Mouse (Mus musculus) heart, adult 11 months (tissue): ENCODE measurements around the gene Hist1h4h.

Experiments
- DNase-seq: peaks from one replicate; pipeline ENCODE4 v3.0.0; 2022

Hist1h4h gene

GRCm38 (mm10) chr13:23530901-23531875 is at the start of gene Hist1h4h:
Hist1h4h (plus strand) TSS chr13:23531050.
- DNase-seq: peak; percentile 100

- DNase-seq: peak; percentile 46
These were observed 47.7 kb upstream of the Hist1h4h start for GRCm38 (mm10) chr13:23483153-23483552.

- peak; percentile 63 for DNase-seq
These were observed 45.6 kb upstream of the Hist1h4h start for GRCm38 (mm10) chr13:23485271-23485670.

GRCm38 (mm10) chr13:23488400-23489322 is 42.2 kb upstream of the Hist1h4h start, which contains the start of gene Btn2a2:
Btn2a2 (minus strand) TSS chr13:23488857.
- peak; percentile 97 for DNase-seq

GRCm38 (mm10) chr13:23490863-23491262 is 40.0 kb upstream of the Hist1h4h start:
- no peak for DNase-seq

- DNase-seq: no peak
These were observed 39.6 kb upstream of the Hist1h4h start for GRCm38 (mm10) chr13:23491263-23491662.

- DNase-seq: no peak
These were observed 38.9 kb upstream of the Hist1h4h start for GRCm38 (mm10) chr13:23491990-23492389.

GRCm38 (mm10) chr13:23495526-23495925 is 35.3 kb upstream of the Hist1h4h start:
- no peak for DNase-seq

- no peak for DNase-seq
These were observed 33.1 kb upstream of the Hist1h4h start for GRCm38 (mm10) chr13:23497656-23498321.

- DNase-seq: no peak
These were observed 32.2 kb upstream of the Hist1h4h start for GRCm38 (mm10) chr13:23498653-23499052.

- no peak for DNase-seq
These were observed 30.9 kb upstream of the Hist1h4h start for GRCm38 (mm10) chr13:23499943-23500342.

- DNase-seq: peak; percentile 94
These were observed 30.2 kb upstream of the Hist1h4h start for GRCm38 (mm10) chr13:23500424-23501200.

- DNase-seq: no peak
These were observed 29.3 kb upstream of the Hist1h4h start for GRCm38 (mm10) chr13:23501511-23501910.

GRCm38 (mm10) chr13:23502031-23502567 is 28.8 kb upstream of the Hist1h4h start:
- DNase-seq: no peak

- no peak for DNase-seq
These were observed 27.9 kb upstream of the Hist1h4h start for GRCm38 (mm10) chr13:23502916-23503315.

- DNase-seq: no peak
These were observed 27.1 kb upstream of the Hist1h4h start for GRCm38 (mm10) chr13:23503797-23504196.

- peak; percentile 50 for DNase-seq
These were observed 25.0 kb upstream of the Hist1h4h start for GRCm38 (mm10) chr13:23505662-23506345.

GRCm38 (mm10) chr13:23506351-23506750 is 24.5 kb upstream of the Hist1h4h start:
- peak; percentile 70 for DNase-seq

GRCm38 (mm10) chr13:23506819-23507515 is 23.9 kb upstream of the Hist1h4h start:
- DNase-seq: peak; percentile 80

- peak; percentile 36 for DNase-seq
These were observed 20.7 kb upstream of the Hist1h4h start for GRCm38 (mm10) chr13:23510127-23510526.
